12 mouse cellular contexts compared by ENCODE assay signal in the genomic region with DNA sequence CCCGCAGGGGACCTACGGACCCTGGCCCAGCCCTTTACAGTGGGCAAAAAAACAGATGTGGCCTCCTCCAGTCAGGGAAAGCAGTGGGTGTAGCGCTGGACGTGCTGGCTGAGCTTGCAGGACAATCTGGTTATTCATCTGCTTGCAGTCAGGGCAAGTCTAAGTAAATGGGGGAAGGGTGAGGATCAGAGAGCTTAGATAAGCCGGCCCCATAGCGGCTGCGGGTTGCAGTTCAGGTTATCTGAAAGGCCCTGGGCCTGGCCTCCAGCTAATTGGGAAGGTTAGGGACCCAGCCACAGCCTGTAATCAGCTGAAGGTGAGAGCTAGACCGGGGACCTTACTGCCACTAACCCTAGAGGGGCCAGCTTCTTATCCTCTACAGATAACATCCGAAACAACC. TPM values are rescaled to one million over a fixed set of nuclear protein-coding genes. Genes with fewer than 3 reads are reported as not detected.
DNase-seq lines count a peak whose midpoint lies in the region; ATAC-seq and TF ChIP-seq lines count a peak whose summit lies in the region.
"Had no signal": no experiment of that assay in that cellular context is flagged by ENCODE, and none has a peak within 500 bp of the region (broad histone marks: within the 10 kb centered on the region; RNA-seq: fewer than 3 reads in every experiment).

No protein-coding gene starts in this region.

- no peak overlapping the region for H3K4me3 ChIP-seq in intestine, embryonic 15.5 days (replicated peaks)
- no peak overlapping the region for H3K4me3 ChIP-seq in intestine, postnatal 0 days (ENCODE audit: low read depth, low read length)
- H3K4me3 ChIP-seq in liver, embryonic 13.5 days (replicated peaks): no peak overlapping the region
- H3K4me3 ChIP-seq: midbrain, embryonic 13.5 days had no signal

- H3K27me3 ChIP-seq in intestine, embryonic 15.5 days (replicated peaks): peaks cover 48% of the 10 kb centered on the region
- peaks cover 41% of the 10 kb centered on the region for H3K27me3 ChIP-seq in intestine, postnatal 0 days (replicated peaks; ENCODE audit: control insufficient read depth, insufficient read depth, low read length)
- peaks cover 89% of the 10 kb centered on the region for H3K27me3 ChIP-seq in liver, embryonic 13.5 days
- H3K27me3 ChIP-seq: CH12.LX had no signal

- peaks cover 52% of the 10 kb centered on the region for H3K4me1 ChIP-seq in intestine, embryonic 15.5 days (replicated peaks)
- H3K4me1 ChIP-seq in intestine, postnatal 0 days (replicated peaks; ENCODE audit: control insufficient read depth, insufficient read depth, low read length): peaks cover 6% of the 10 kb centered on the region
- peaks cover 70% of the 10 kb centered on the region for H3K4me1 ChIP-seq in liver, embryonic 13.5 days (replicated peaks)

- H3K4me2 ChIP-seq in intestine, embryonic 15.5 days (replicated peaks): peak overlapping the region; percentile 17; the same call in 1 of the 2 replicates
- no peak overlapping the region for H3K4me2 ChIP-seq in intestine, postnatal 0 days (replicated peaks; ENCODE audit: low read depth)
- H3K4me2 ChIP-seq in liver, embryonic 13.5 days: no peak overlapping the region
- H3K4me2 ChIP-seq: midbrain, embryonic 13.5 days had no signal

- H3K9ac ChIP-seq in intestine, embryonic 15.5 days: no peak overlapping the region
- no peak overlapping the region for H3K9ac ChIP-seq in intestine, postnatal 0 days (ENCODE audit: low read depth, low read length)
- H3K9ac ChIP-seq in liver, embryonic 13.5 days: no peak overlapping the region
- H3K9ac ChIP-seq: midbrain, embryonic 13.5 days had no signal

- TF ChIP-seq CTCF in intestine, postnatal 0 days (IDR thresholded peaks at IDR 0.05; ENCODE audit: low read depth): no peak

- H3K36me3 ChIP-seq in intestine, embryonic 15.5 days: no peaks in the 10 kb centered on the region
- H3K36me3 ChIP-seq in intestine, postnatal 0 days (ENCODE audit: control insufficient read depth, insufficient read depth): no peaks in the 10 kb centered on the region
- no peaks in the 10 kb centered on the region for H3K36me3 ChIP-seq in liver, embryonic 13.5 days
- H3K36me3 ChIP-seq: midbrain, embryonic 13.5 days had no signal

- 29% methylated on average over 9 of the region's 9 CpGs for WGBS in intestine, embryonic 15.5 days
- WGBS in intestine, postnatal 0 days: 37% methylated on average over 9 of the region's 9 CpGs
- 6% methylated on average over 9 of the region's 9 CpGs for WGBS in liver, embryonic 13.5 days (ENCODE audit: insufficient replicate concordance)

- peak; percentile 15 for ATAC-seq in intestine, embryonic 15.5 days
- ATAC-seq in intestine, postnatal 0 days: no peak
- ATAC-seq in liver, embryonic 13.5 days (ENCODE audit: low read depth): peak; percentile 70
- ATAC-seq: midbrain, embryonic 13.5 days had no signal

- peak; percentile 66 for DNase-seq in embryo, embryonic 10 days (ENCODE audit: low spot score)
- peak; percentile 75 for DNase-seq in kidney, adult 11 months
- DNase-seq in liver, embryonic 13.5 days: peak; percentile 43
- DNase-seq in spleen, postnatal 10 days (ENCODE audit: low spot score in 2 of 2): no peak
- DNase-seq in thymus, postnatal 36 days: no peak
- DNase-seq: cerebellum, adult 9-10 months; gastrocnemius, postnatal 36 days had no signal

- no peaks in the 10 kb centered on the region for H3K9me3 ChIP-seq in intestine, embryonic 15.5 days
- H3K9me3 ChIP-seq in intestine, postnatal 0 days (ENCODE audit: control insufficient read depth): no peaks in the 10 kb centered on the region
- no peaks in the 10 kb centered on the region for H3K9me3 ChIP-seq in liver, embryonic 13.5 days (replicated peaks)
- H3K9me3 ChIP-seq: midbrain, embryonic 13.5 days had no signal

- no peak overlapping the region for H3K27ac ChIP-seq in intestine, embryonic 15.5 days
- no peak overlapping the region for H3K27ac ChIP-seq in intestine, postnatal 0 days (ENCODE audit: low read depth, low read length)
- H3K27ac ChIP-seq in liver, embryonic 13.5 days: no peak overlapping the region
- H3K27ac ChIP-seq: midbrain, embryonic 13.5 days had no signal

RNA-seq across cellular contexts. Expression of gene Tbx2, which starts 5.0 kb away (rescaled TPM):
- 4.9 and 5.6 TPM in 2 replicates for polyA plus RNA-seq in intestine, embryonic 15.5 days (2015; fragmentation: Nextera tagmentation; extraction: Ambion mirVana)
- 3.0 and 3.3 TPM in 2 replicates for polyA plus RNA-seq in intestine, postnatal 0 days (2015; fragmentation: Nextera tagmentation; extraction: Ambion mirVana)
- 0.25 and 0.27 TPM in 2 replicates for polyA plus RNA-seq in liver, embryonic 13.5 days (2015; fragmentation: Nextera tagmentation; extraction: Ambion mirVana)

RNA-seq across cellular contexts. Expression of gene Gm11444, which starts 22.8 kb away (rescaled TPM):
- polyA plus RNA-seq in intestine, embryonic 15.5 days (2015; fragmentation: Nextera tagmentation; extraction: Ambion mirVana): not detected in 2 replicates
- polyA plus RNA-seq in intestine, postnatal 0 days (2015; fragmentation: Nextera tagmentation; extraction: Ambion mirVana): not detected in 2 replicates
- polyA plus RNA-seq in liver, embryonic 13.5 days (2015; fragmentation: Nextera tagmentation; extraction: Ambion mirVana): not detected in 2 replicates
- polyA plus RNA-seq: forebrain, embryonic 11.5 days; midbrain, embryonic 13.5 days had no signal

RNA-seq across cellular contexts. Expression of gene Tbx4, which starts 58.9 kb away (rescaled TPM):
- 0.16 TPM in 1 of 2 replicates, not detected in the other for polyA plus RNA-seq in intestine, embryonic 15.5 days (2015; fragmentation: Nextera tagmentation; extraction: Ambion mirVana)
- not detected in 2 replicates for polyA plus RNA-seq in intestine, postnatal 0 days (2015; fragmentation: Nextera tagmentation; extraction: Ambion mirVana)
- 0.05 and 0.06 TPM in 2 replicates for polyA plus RNA-seq in liver, embryonic 13.5 days (2015; fragmentation: Nextera tagmentation; extraction: Ambion mirVana)

Comparison
In these comparisons a context has a peak if more than half of its experiments do, and no peak if none do; other contexts are left out.
1. DNase-seq: peak in embryo, embryonic 10 days (single experiment), kidney, adult 11 months (single experiment) and liver, embryonic 13.5 days (single experiment); none in spleen, postnatal 10 days (0 of 2) and thymus, postnatal 36 days (0 of 2).